Mouse (Mus musculus) heart, embryonic 11.5 days (tissue): ENCODE data around the gene Trcg1. TPM values are rescaled to one million over a fixed set of nuclear protein-coding genes. Genes with fewer than 3 reads are reported as not detected.
"Not testable (repeated sequence)": the region's sequence is repeated elsewhere in the genome, so short reads cannot be mapped to it uniquely, and the experiment has no call there.

ENCODE experiments used
- ATAC-seq: fragments of 200-750 bp; cut with Nextera tagmentation; replicated peaks from 2 replicates; pipeline ENCODE4 v1.8.0; 2017; ENCODE audit warnings: moderate library complexity; ENCODE audit not compliant: insufficient number of reproducible peaks, low FRiP score, low TSS enrichment
- H3K27ac ChIP-seq: fragments of 300-500 bp; sonication (generic); 2 replicates; pipeline ENCODE4 v1.5.1; 2014; ENCODE audit warnings: mild to moderate bottlenecking, low read depth, low read length
- H3K27me3 ChIP-seq: fragments of 300-500 bp; sonication (generic); 2 replicates; pipeline ENCODE4 v1.6.1; 2014; ENCODE audit warnings: mild to moderate bottlenecking, low read length, mixed read lengths; ENCODE audit not compliant: control insufficient read depth, insufficient read depth
- H3K36me3 ChIP-seq: fragments of 300-500 bp; sonication (generic); 2 replicates; pipeline ENCODE4 v1.6.1; 2014; ENCODE audit warnings: mild to moderate bottlenecking, low read length, moderate library complexity, mixed read lengths; ENCODE audit not compliant: control insufficient read depth, insufficient read depth
- H3K4me1 ChIP-seq: fragments of 300-500 bp; sonication (generic); 2 replicates; pipeline ENCODE4 v1.6.1; 2014; ENCODE audit warnings: low read length; ENCODE audit not compliant: control insufficient read depth, insufficient read depth
- H3K4me2 ChIP-seq: fragments of 300-500 bp; sonication (generic); 2 replicates; pipeline ENCODE4 v1.6.1; 2014; ENCODE audit warnings: mild to moderate bottlenecking, moderate library complexity
- H3K4me3 ChIP-seq: fragments of 300-500 bp; sonication (generic); 2 replicates; pipeline ENCODE4 v1.5.1; 2014; ENCODE audit warnings: low read depth, low read length
- H3K9ac ChIP-seq: fragments of 300-500 bp; sonication (generic); 2 replicates; pipeline ENCODE4 v1.6.1; 2014; ENCODE audit warnings: mild to moderate bottlenecking, low read depth, low read length, moderate library complexity
- H3K9me3 ChIP-seq: fragments of 300-500 bp; sonication (generic); replicated peaks from 2 replicates; pipeline ENCODE4 v1.6.1; 2016; ENCODE audit warnings: low read length; ENCODE audit not compliant: control insufficient read depth
- WGBS: fragments of 180-500 bp; shearing (Covaris S2); extraction: QIAGEN DNeasy Blood & Tissue Kit; methylation state at CpG from one replicate; pipeline ENCODE4 v1.1.7; 2014; ENCODE audit not compliant: insufficient replicate concordance; 5-methylcytosine and 5-hydroxymethylcytosine counted together
- polyA plus RNA-seq: library from polyadenylated mRNA; unstranded; fragments of >200 nt; fragmentation: Nextera tagmentation; extraction: Ambion mirVana; gene quantifications from 2 replicates; pipeline ENCODE4 v1.2.1, GENCODE M21; 2014

The Trcg1 gene
- polyA plus RNA-seq, 1 experiment from 2014 or later, result not detected

- WGBS, result 66% methylated on average over 5 of the region's 6 CpGs
- H3K4me1 ChIP-seq, result no peaks in the 10 kb centered on the region
- no peaks in the 10 kb centered on the region for H3K36me3 ChIP-seq
- no peak overlapping the region for H3K9ac ChIP-seq
- H3K4me2 ChIP-seq, result no peak overlapping the region
- H3K27ac ChIP-seq, result no peak overlapping the region
- ATAC-seq, result no peak
- H3K4me3 ChIP-seq, result no peak overlapping the region
- no peaks in the 10 kb centered on the region for H3K9me3 ChIP-seq
- H3K27me3 ChIP-seq, result no peaks in the 10 kb centered on the region
Measured at GRCm38 (mm10) chr9:57217220-57217619, 19.1 kb upstream of the Trcg1 start.

GRCm38 (mm10) chr9:57218776-57219175 lies 17.6 kb upstream of the Trcg1 start:
- Histone ChIP-seq H3K9ac (no peak overlapping the region), H3K9me3 (no peaks in the 10 kb centered on the region), H3K4me3 (no peak overlapping the region), H3K36me3 (no peaks in the 10 kb centered on the region), H3K4me2 (no peak overlapping the region), H3K27ac (no peak overlapping the region), H3K27me3 (no peaks in the 10 kb centered on the region), H3K4me1 (no peaks in the 10 kb centered on the region)
- 80% methylated on average over 5 of the region's 5 CpGs for WGBS
- no peak for ATAC-seq

GRCm38 (mm10) chr9:57219511-57219910 lies 16.8 kb upstream of the Trcg1 start:
- no peak overlapping the region for H3K27ac ChIP-seq
- ATAC-seq, result no peak
- no peaks in the 10 kb centered on the region for H3K4me1 ChIP-seq
- no peaks in the 10 kb centered on the region for H3K27me3 ChIP-seq
- no peak overlapping the region for H3K9ac ChIP-seq
- no peaks in the 10 kb centered on the region for H3K36me3 ChIP-seq
- WGBS, result 88% methylated on average over 1 of the region's 1 CpGs
- H3K9me3 ChIP-seq, result no peaks in the 10 kb centered on the region
- H3K4me2 ChIP-seq, result no peak overlapping the region
- H3K4me3 ChIP-seq, result no peak overlapping the region

- Histone ChIP-seq H3K27ac (no peak overlapping the region), H3K4me2 (no peak overlapping the region), H3K4me3 (no peak overlapping the region), H3K36me3 (no peaks in the 10 kb centered on the region), H3K9ac (no peak overlapping the region), H3K9me3 (no peaks in the 10 kb centered on the region), H3K27me3 (no peaks in the 10 kb centered on the region), H3K4me1 (no peaks in the 10 kb centered on the region)
- 14% methylated on average over 6 of the region's 6 CpGs for WGBS
- ATAC-seq, result no peak
Measured at GRCm38 (mm10) chr9:57220356-57220755, 16.0 kb upstream of the Trcg1 start.

- Histone ChIP-seq H3K27me3 (peaks cover 3% of the 10 kb centered on the region; the same call in 1 of the 2 replicates), H3K4me1 (peaks cover 4% of the 10 kb centered on the region; the same call in 1 of the 2 replicates), H3K4me2 (no peak overlapping the region), H3K27ac (no peak overlapping the region), H3K9me3 (no peaks in the 10 kb centered on the region), H3K9ac (no peak overlapping the region), H3K4me3 (no peak overlapping the region), H3K36me3 (no peaks in the 10 kb centered on the region)
- ATAC-seq, result no peak
Measured at GRCm38 (mm10) chr9:57223341-57223740, 13.0 kb upstream of the Trcg1 start.

GRCm38 (mm10) chr9:57225780-57226627 lies 10.4 kb upstream of the Trcg1 start:
- Histone ChIP-seq H3K9me3 (no peaks in the 10 kb centered on the region), H3K4me1 (peaks cover 4% of the 10 kb centered on the region; the same call in 1 of the 2 replicates), H3K9ac (no peak overlapping the region), H3K4me2 (no peak overlapping the region), H3K4me3 (no peak overlapping the region), H3K27me3 (peaks cover 3% of the 10 kb centered on the region; the same call in 1 of the 2 replicates), H3K27ac (no peak overlapping the region), H3K36me3 (no peaks in the 10 kb centered on the region)
- 64% methylated on average over 13 of the region's 13 CpGs for WGBS
- no peak for ATAC-seq

- H3K4me3 ChIP-seq, H3K9ac ChIP-seq, ATAC-seq, H3K27ac ChIP-seq, H3K36me3 ChIP-seq, H3K4me2 ChIP-seq, H3K9me3 ChIP-seq, H3K27me3 ChIP-seq, H3K4me1 ChIP-seq: not testable (repeated sequence)
- whole genome bisulfite sequencing, result 84% methylated on average over 6 of the region's 6 CpGs
Measured at GRCm38 (mm10) chr9:57226628-57227122, 9.7 kb upstream of the Trcg1 start.

GRCm38 (mm10) chr9:57227203-57227602 lies 9.2 kb upstream of the Trcg1 start:
- Histone ChIP-seq H3K4me1 (peaks cover 4% of the 10 kb centered on the region; the same call in 1 of the 2 replicates), H3K4me3 (no peak overlapping the region), H3K27ac (no peak overlapping the region), H3K9me3 (no peaks in the 10 kb centered on the region), H3K4me2 (no peak overlapping the region), H3K9ac (no peak overlapping the region), H3K27me3 (peaks cover 3% of the 10 kb centered on the region; the same call in 1 of the 2 replicates), H3K36me3 (no peaks in the 10 kb centered on the region)
- 58% methylated on average over 5 of the region's 5 CpGs for WGBS
- no peak for ATAC-seq

GRCm38 (mm10) chr9:57228186-57228585 lies 8.2 kb upstream of the Trcg1 start:
- peaks cover 3% of the 10 kb centered on the region; the same call in 1 of the 2 replicates for H3K27me3 ChIP-seq
- WGBS, result 66% methylated on average over 4 of the region's 4 CpGs
- no peaks in the 10 kb centered on the region for H3K9me3 ChIP-seq
- H3K4me2 ChIP-seq, result no peak overlapping the region
- H3K36me3 ChIP-seq, result no peaks in the 10 kb centered on the region
- H3K4me3 ChIP-seq, result no peak overlapping the region
- H3K4me1 ChIP-seq, result peaks cover 4% of the 10 kb centered on the region; the same call in 1 of the 2 replicates
- H3K27ac ChIP-seq, result no peak overlapping the region
- ATAC-seq, result no peak
- no peak overlapping the region for H3K9ac ChIP-seq
